Mouse (Mus musculus) thymus, postnatal 0 days (tissue): ENCODE data around the gene Eml3. TPM values are rescaled to one million over a fixed set of nuclear protein-coding genes. Genes with fewer than 3 reads are reported as not detected.
"Not testable (repeated sequence)": the region's sequence is repeated elsewhere in the genome, so short reads cannot be mapped to it uniquely, and the experiment has no call there.

Source experiments
- DNase-seq: peaks from one replicate; pipeline ENCODE4 v3.0.0-alpha.2; 2015; ENCODE audit warnings: low spot score
- polyA plus RNA-seq: library from polyadenylated mRNA; unstranded; fragments of >200 nt; fragmentation: Nextera tagmentation; extraction: Ambion mirVana; gene quantifications from 2 replicates; pipeline ENCODE4 v1.2.1, GENCODE M21; 2015

The Eml3 gene
- 25.2 and 27.1 TPM in 2 replicates for polyA plus RNA-seq

GRCm38 (mm10) chr19:8929224-8930088 is at the start of gene Eml3, which contains the start of gene Rom1:
Eml3 (plus strand) TSS chr19:8929552.
Rom1 (minus strand) TSS chr19:8929356.
- DNase-seq, result peak; percentile 87

DNA sequence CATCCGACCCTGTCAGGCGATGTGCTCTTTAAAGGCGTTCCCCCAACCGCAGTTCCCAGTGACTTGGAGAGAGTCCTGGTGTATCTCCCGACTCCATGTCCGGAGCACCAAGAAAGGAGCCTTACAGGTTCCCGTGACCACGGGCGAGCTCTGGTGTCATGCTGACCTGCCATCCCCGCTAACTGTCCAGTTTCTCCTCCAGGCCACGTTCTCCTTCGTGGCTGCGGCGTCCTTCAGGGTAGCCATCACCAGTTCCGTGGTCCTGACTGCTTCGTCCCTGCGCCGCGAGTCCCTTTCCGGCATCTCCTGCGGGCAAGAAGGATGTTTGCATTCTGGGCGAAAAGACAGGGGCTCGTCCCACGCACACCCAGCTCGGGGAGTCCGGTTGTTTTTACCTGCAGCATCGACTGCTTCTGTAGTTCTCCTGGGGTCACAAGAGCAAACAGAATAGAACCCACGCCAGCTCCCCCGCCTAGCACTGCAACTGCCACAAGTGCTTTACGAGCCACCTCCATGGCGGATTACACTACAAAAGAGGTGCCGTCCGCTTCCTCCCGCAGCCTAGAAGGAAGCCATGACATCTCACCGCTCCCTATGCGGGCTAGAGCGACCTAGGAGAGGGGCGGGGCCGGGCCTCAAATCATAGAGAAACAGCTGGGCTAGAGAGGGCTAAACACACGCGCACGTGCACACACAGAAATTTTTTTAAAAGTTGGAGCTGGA is 48.9 kb upstream of the Eml3 start, which contains the start of gene Uqcc3:
Gene Uqcc3, minus strand, starts transcription at position 613 of the 723 bp plus-strand sequence.
- peak; percentile 92 for DNase-seq

DNA sequence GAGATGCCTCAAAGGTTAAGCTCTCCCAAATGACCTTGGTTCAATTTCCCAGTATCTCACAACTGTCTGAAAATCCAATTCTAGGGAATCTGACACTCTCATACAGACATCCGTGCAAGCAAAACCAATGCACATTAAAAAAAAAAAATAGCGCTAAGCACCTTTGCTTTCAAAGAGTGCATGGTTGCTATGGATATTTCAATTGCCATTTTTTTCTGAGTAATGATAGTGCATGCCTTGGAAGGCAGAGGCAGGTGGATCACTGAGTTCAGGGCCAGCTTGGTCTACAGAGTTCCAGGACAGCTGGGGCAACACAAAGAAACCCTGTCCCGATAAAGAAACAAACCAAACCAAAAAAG is 48.3 kb upstream of the Eml3 start:
- no peak for DNase-seq

GRCm38 (mm10) chr19:8883616-8884015 is 45.7 kb upstream of the Eml3 start, which contains the start of the genes Lbhd1 and Gm49403:
Lbhd1 (plus strand) TSS chr19:8883732.
Gm49403 (plus strand) TSS chr19:8883930.
- no peak for DNase-seq

GRCm38 (mm10) chr19:8886916-8887584 is 42.3 kb upstream of the Eml3 start:
- no peak for DNase-seq

- DNase-seq, result no peak
These were observed 41.5 kb upstream of the Eml3 start for GRCm38 (mm10) chr19:8887585-8888463.

- peak; percentile 97 for DNase-seq
These were observed 40.6 kb upstream of the Eml3 start, which contains the start of the genes 1810009A15Rik and Gm49416 for GRCm38 (mm10) chr19:8888511-8889385. 1810009A15Rik (plus strand) TSS chr19:8888853. Gm49416 (plus strand) TSS chr19:8888926.

DNA sequence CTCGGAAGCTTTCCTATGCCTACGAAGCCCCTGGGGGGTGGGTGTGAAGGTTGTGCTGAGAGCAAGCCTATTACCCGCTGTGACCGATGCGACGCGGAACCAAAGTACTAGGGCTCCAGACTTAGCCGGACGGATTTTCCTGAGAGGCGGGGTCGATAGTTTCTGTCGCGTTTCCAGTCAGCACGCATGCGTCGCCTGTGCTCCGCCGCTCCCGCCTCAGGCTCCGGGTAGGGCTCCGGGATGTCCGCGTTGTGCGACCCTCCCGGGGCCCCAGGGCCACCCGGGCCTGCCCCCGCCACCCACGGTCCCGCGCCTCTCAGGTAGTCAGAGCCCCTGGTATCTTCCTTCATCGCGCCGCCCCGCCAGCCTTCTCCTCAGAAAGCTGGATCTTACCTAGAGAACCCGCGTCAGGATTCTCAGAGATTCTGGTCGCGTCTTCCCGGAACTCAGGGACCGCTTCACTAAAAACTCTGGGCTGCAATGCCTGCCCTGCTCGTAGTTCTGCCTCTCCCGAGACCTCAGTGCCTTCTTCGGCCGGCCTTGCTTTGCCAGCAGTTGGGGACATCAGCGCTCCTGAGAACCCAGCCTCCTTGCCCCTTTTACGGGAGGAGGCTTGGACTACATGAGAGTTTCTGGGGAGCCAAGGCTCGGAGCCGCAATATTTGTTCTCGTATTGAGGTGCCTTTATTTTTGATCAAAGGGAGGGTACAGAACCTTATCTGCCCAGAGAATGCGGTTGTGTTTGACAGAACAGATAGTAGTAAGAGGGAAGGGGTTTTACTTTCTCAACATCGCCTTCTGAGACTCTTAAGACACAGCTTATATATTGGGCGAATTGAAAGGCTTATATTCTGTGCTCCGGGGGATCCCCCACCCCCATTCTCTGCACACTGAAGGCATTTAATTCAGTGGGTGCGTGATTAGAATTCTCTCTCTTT is 36.3 kb upstream of the Eml3 start, which contains the start of gene Ints5:
Gene Ints5, plus strand, starts transcription at position 177 of the 938 bp plus-strand sequence.
- DNase-seq, result peak; percentile 85

DNA sequence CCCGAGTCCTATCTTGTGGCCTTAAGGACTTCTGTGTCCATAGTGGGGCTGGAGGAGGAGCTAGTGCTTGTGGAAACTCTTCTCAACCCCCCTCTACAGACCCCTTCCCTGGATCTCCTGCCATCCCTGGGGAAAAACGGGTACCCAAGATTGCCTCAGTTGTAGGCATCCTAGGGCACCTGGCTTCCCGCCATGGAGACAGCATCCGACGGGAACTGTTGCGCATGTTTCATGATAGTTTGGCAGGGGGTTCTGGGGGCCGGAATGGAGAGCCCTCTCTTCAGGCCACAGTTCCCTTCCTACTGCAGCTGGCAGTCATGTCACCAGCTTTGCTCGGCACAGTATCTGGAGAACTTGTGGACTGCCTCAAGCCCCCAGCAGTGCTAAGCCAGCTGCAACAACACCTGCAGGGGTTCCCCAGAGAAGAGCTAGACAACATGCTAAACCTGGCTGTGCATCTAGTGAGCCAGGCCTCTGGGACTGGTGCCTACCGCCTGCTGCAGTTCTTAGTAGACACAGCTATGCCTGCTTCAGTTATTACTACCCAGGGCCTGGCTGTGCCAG is 33.9 kb upstream of the Eml3 start:
- no peak for DNase-seq

- not testable (repeated sequence) for DNase-seq
These were observed 33.1 kb upstream of the Eml3 start for GRCm38 (mm10) chr19:8896231-8896630.

DNA sequence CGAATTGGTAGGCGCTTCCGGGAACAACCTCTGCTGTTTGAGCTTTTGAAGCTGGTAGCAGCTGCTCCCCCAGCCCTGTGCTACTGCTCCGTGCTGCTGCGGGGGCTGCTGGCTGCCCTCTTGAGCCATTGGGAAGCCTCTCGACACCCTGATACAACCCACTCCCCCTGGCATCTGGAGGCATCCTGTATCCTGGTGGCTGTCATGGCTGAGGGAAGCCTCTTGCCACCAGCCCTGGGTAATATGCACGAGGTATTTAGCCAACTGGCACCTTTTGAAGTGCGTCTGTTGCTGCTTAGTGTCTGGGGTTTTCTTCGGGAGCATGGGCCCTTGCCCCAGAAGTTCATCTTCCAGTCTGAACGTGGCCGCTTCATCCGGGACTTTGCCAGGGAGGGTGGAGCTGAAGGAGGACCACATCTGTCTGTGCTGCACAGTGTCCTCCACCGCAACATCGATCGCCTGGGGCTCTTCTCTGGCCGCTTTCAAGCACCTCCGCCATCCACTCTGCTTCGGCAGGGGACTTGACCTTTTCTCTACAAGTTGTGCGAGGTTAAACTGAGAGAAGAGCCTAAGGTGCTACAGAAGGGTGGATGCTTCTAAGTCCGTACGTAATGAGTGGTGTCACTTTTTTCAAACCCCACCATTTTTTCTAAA is 32.0 kb upstream of the Eml3 start:
- DNase-seq, result peak; percentile 9

- peak; percentile 96 for DNase-seq
These were observed 31.4 kb upstream of the Eml3 start, which contains the start of gene Ganab for GRCm38 (mm10) chr19:8897865-8898495. Ganab (plus strand) TSS chr19:8898071.

DNA sequence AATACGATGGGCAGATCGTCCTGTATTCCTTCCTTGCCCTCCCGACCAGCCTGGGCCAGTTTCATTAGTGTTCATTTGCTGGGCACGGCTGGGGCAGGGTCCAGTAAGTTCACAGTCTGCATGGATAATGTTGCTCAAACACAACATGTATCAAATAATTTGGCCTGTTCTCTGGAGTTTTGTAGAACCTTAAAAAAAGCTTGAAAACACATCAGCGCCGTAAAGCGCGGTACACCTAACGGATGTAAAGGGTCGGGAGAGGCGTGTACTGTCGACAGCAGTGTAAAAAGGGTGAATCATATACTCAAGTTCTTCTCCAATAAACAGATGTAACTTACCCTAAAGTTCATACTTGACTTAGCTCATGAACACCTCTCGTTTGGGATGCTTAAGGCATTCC is 30.8 kb upstream of the Eml3 start:
- DNase-seq, result peak; percentile 27

DNA sequence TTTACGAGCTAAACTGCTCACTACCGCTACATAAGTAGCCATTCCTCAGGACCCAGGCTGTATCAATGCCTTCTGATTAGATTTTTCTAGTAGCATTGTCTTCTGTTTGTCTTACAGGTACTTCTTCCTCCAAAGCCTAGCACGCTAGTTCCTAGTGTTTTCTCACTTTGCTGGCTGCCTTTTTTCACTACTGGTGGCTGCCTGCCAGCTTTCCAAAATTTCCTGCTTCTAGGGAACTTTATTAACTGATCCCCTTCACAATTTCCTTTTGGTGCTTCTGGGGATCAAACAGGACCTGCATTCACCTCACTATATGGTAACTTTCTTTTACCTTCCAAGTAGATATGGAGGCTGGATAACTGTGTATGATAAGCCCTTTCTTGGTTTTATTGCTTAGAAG is 30.3 kb upstream of the Eml3 start:
- no peak for DNase-seq

- DNase-seq, result no peak
These were observed 25.9 kb upstream of the Eml3 start for GRCm38 (mm10) chr19:8903412-8903811.

GRCm38 (mm10) chr19:8908531-8908930 is 20.8 kb upstream of the Eml3 start:
- no peak for DNase-seq

DNA sequence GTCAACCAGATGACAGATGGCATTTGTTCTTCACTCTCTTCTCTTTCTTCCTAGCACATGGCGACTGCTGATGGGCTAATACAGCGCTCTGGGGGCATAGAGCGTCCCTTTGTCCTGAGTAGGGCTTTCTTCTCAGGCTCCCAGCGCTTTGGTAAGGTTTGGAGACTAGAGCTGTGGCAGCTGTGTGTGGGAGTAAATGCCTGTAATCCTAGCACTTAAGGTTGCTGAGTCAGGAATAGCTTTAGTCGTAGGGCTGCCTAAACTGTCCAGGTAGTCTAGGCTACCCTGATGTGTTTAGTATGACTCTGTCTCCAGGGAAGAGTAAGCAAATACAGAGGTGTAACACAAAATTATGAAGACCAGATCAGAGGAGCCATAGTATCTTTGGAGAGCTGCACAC is 17.5 kb upstream of the Eml3 start:
- DNase-seq, result no peak
